Mouse (Mus musculus): ENCODE results near the gene Jmjd7. TPM values are rescaled to one million over a fixed set of nuclear protein-coding genes. Genes with fewer than 3 reads are reported as not detected.

Jmjd7 gene
- total RNA-seq, 2 experiments from 2014 or later, result 15.0 to 16.8 TPM

DNA sequence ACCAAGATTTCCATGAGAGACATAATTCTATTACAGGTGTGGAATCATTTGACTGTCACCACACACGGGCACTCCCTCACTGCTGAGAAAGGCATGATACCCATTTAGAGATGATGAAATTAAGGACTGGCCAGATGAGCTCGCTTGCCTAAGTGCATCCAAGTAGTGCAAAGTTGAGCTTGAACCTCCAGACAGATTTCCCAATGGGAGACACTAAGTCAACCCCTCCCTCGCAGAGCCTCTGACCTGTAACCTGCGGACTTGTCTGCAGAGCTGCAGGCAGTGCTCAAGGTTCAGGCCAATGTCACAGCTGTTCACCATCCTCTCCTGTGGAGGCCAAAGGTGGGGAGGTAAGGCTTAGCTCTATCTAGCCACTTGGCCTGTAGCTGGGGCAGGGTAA, 31.5 kb downstream of the Jmjd7 start:
- DNase-seq (ENCODE audit: low spot score in 2 of 2), result no peak

DNA sequence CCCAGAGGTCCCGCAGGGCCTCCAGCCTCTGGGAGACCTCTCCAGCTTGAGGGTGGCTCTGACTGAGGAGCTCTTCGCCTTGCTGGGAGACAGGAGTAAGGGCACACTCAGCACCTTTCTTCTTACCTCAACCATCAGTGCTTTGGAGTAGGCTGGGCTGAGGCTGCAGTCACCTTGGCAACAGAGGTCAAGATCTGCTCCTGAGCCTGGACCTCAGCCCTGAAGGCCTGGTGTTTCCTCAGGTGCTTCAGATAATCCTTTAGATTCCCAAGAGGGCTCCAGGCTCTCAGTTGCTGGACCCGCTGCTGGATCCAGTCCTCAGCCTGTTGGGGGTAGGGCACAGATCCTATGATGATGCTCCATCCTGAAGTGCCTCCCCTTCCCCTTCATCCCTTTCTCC, 32.2 kb downstream of the Jmjd7 start:
- DNase-seq (ENCODE audit: low spot score in 2 of 2), result no peak

DNA sequence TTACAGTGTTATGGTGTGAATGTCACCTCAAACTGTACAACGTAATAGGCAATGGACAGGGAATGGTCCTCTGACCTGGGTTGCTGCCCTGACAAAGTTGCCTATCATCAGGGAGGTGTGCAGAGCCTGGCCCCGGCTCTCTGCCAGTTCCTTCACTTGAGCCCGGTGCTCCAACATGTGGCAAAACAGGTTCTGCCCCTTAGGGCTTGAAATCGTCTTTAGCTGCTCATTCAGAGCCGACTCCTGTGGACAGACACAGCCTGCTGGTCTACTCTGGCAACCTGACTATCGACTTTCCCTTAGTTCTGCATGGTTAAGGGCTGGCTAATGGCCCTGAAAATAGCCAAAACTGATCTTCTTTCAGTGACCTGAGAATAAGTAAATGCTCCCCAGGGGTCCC, 32.9 kb downstream of the Jmjd7 start:
- no peak for DNase-seq (ENCODE audit: low spot score in 2 of 2)

DNA sequence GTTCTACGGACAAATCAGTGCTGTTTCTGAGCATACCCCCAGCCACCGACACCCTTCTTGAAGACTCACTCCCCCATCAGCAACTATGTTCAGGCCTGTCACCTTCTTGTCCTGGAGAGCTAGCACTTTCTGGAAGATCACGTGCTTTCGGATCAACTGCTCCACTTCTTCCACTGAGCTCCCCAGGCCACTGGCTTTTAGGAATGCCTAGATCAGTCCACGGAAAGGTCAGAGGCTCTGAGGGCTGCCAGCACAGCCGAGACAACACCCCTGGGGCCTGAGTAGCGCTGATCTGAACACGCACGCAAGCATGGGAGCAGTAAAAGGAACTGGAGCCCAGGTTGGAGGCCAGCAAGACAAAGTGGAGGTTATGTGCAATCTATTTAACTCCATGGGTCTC, 33.4 kb downstream of the Jmjd7 start:
- no peak for DNase-seq (ENCODE audit: low spot score in 2 of 2)

DNA sequence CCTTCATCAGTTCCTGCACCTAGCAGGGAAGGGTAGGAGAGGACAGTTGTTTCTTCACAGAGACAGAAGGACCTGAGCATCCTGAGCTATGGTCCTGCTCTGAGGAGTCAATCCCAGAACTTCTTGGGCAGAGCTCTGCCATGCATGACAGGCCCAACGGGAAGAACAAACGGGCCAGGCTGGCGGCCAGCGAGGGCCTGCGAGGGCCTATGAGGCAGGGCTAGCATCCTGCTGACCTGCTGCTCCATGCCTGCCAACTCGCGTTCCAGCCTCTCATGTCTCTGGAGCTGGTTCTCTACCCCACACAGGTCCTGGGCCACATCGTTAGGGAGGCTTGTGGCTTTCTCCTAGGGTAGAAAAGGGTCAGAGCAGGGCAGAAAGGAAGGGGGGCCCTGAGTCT, 35.0 kb downstream of the Jmjd7 start:
- DNase-seq (ENCODE audit: low spot score in 2 of 2), result no peak

DNA sequence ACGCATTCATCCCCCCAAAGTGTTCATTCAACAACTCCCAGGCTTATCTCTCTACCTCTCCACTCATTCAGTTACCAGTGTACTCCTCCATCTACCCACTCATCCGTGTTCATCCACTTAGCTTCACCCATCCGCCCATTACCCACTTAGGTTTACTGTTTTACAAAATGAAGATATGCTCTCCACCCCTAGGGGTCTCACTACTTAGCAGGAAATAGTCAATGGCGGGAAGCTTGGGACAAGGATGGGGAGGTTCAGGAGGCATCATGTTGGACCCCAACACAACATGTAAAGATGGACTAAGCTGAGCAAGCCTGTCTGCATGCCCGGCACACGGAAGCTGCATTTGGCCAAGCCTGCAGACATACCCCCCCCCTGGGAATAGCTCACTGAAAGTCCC, 37.4 kb downstream of the Jmjd7 start:
- DNase-seq (ENCODE audit: low spot score in 2 of 2), result no peak

DNA sequence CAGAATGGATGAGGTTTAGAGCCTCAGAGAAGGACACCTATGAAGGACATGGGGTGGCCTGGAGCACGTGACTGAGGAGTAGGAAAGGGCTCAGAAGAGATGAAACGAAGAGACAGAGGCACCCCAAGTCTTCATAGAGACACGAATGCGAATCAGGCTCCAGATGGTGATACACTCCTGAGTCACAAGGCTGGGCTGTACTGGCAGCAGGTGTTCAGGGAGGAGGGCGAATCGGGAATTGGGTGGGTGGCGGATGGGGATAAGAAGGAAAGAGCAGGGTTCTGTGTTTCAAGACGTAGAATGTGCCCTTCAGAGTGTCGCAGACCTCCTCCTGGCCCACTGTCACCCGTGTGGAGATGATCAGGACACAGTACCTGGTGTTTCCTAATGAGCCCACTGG, 38.0 kb downstream of the Jmjd7 start:
- DNase-seq (ENCODE audit: low spot score in 2 of 2), result no peak

DNA sequence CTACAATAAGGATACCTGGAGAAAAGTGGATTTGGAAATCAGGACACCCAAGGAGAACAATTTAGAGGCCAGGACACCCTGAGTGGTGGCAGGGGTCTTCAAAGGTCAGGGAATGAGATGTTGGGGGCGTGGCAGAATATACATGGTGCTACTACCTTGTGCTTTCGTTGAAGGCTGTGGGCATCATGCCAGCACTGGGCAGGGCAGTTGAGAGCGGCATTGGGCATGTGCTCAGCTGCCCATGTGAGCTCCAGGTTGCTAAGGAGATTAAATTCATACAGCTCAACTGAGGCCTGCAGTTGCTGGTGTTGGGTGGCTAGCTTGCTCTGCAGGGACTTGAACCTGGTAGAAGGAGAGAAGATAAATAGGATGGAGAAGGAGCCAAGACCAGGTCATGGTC, 38.9 kb downstream of the Jmjd7 start:
- DNase-seq (ENCODE audit: low spot score in 2 of 2), result no peak

DNA sequence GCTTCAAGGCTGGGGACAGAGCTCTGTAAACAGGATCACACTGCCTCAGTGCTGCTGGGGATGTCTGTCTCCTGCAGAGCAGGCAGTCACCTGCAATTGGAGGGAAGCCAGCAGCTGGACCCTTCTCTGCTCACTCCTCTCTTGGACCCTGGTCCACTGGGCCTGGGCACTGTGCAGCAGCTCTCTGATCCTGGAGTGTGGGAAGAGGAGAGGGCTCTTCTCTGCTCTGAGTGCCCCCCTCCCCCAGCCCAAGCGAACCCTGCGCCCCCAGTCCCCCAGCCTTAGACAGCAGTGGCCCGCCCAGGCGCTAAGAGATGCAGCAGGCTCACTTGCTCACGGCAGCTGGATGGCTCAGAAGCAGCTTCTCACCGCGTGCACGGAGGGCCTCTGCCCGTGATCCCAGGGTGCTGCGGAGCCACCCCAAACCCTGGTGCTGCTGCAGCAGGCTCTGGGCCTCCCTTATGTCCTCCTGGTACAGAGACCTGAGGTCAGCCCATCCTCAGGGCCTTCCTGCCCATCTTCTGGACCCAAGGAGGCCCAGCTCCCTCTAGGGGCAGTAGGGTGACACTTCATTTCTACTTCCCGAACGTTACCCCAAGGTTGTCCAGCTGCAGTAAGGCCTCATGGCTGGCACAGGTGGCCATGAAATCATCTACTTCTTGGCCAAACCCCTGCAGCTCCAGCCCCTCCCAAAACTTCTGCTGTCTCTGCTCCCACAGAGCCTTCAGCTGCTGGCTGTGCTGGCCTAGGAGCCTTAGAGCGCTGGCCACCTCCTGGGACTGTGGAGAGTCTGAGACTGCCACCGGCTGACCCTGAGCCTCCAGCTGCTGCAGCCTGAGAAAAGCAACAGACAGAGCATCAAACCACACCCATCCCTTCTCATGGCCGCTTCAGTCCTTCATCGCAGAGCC, 41.5 kb downstream of the Jmjd7 start:
- no peak for DNase-seq (ENCODE audit: low spot score in 2 of 2)

DNA sequence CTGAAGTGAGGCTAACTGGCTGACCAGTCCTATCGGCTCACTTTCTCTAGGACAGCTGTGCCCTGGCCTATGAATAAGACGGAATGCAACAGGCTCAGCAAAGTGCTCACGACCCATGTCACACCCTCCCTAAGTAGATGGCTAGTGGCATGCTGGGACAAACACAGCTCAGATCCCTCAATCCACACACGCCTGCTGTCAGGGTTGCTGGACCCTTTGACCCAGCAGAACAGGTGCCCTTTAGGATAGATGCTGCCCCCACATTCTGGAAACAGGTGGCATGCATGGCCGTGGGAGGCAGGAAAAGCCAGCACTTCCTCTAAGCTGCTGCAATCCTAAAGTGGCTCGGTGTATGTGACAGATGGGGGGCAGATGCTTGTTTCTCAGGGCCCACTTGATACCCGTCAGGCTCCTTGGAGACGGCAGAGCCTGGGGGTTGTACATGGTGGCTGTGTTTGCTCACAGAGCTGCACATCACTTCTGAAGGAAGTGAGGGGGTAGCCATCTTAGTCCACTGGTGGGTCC, 42.2 kb downstream of the Jmjd7 start:
- DNase-seq (ENCODE audit: low spot score in 2 of 2), result no peak

DNA sequence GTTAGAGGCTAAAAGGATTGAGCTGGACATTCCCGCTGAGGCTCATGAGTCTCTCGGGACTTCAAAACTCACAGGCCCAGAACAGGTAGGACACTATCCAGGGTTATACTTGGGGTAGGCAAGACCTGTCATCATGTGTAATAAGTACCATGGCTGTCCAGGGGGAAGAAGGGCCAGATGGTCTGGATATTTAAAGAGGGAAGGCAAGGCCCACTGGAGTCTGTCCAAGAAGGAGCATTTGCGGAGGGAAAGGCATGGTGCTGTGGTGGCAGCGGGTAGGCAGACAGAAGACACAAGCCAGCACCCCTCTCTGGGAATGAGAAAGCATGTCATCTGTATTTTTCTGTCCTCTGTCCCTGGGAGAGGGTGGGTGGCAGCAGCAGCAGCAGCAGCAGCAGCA, 46.8 kb downstream of the Jmjd7 start:
- DNase-seq (ENCODE audit: low spot score in 2 of 2), result no peak

DNA sequence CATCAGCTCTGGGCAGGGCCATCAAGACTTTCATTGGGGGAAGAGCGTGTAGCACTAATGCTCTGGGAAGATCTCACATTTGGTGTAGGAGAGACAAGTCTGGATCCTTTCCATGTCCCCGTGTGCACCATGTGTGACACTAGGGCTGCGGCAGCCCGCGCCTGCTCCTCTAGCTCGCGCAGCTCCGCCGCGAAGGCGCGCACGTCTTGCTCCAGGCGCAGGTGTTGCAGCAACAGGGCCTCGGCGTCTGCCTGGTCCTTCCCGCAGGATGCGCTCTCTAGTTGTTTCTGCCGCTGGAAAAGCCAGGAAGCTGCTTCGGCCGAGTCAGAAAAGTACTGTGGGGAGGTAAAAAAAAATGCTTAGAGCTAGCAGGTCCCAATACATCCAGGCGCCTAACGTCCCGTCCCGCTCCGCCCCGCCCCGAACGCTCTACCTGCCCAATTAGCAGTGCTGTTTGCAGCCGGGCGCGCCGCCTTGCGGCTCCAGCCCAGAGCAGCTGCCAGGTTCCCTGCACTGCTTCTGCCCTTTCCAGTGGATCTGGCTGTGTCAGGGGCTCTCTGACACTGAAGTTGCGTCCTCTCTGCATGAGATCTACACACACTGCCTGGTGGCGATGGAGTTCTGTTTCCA, 48.9 kb downstream of the Jmjd7 start:
- no peak for DNase-seq (ENCODE audit: low spot score in 2 of 2)

Small RNA genes lying within 50 kb of the gene (microRNA-seq; reads per million reads assigned to microRNA genes)
- not detected for gene Mir7665

Other genes with a start within 250 kb of the Jmjd7 start
- gene Rpap1, start 239.9 kb upstream of the Jmjd7 start, total RNA-seq (2021), result 10 to 100 TPM; 30.0 to 30.8 TPM
- gene Tyro3, start 229.8 kb upstream of the Jmjd7 start, total RNA-seq (2021), result 10 to 100 TPM; 13.3 to 15.6 TPM
- 10 to 100 TPM; 56.9 to 58.7 TPM for gene Mga, start 130.3 kb upstream of the Jmjd7 start, total RNA-seq (2021)
- 10 to 100 TPM; 25.3 to 27.2 TPM for gene Mapkbp1, start 54.8 kb upstream of the Jmjd7 start, total RNA-seq (2021)
- gene Gm28042, start within 50 bp of the Jmjd7 start, total RNA-seq (2021), result 1 to 10 TPM; 1.5 to 4.2 TPM
- gene Pla2g4b, start 5.9 kb downstream of the Jmjd7 start, total RNA-seq (2021), result 1 to 10 TPM; 3.6 to 3.7 TPM
- 10 to 100 TPM; 46.6 to 47.0 TPM for gene Ehd4, start 127.1 kb downstream of the Jmjd7 start, total RNA-seq (2021)
- gene Pla2g4e, start 217.9 kb downstream of the Jmjd7 start, total RNA-seq (2021), result 1 to 10 TPM; 2.2 to 2.9 TPM